Mouse (Mus musculus): ENCODE results near the gene Ctbp1.

DNA sequence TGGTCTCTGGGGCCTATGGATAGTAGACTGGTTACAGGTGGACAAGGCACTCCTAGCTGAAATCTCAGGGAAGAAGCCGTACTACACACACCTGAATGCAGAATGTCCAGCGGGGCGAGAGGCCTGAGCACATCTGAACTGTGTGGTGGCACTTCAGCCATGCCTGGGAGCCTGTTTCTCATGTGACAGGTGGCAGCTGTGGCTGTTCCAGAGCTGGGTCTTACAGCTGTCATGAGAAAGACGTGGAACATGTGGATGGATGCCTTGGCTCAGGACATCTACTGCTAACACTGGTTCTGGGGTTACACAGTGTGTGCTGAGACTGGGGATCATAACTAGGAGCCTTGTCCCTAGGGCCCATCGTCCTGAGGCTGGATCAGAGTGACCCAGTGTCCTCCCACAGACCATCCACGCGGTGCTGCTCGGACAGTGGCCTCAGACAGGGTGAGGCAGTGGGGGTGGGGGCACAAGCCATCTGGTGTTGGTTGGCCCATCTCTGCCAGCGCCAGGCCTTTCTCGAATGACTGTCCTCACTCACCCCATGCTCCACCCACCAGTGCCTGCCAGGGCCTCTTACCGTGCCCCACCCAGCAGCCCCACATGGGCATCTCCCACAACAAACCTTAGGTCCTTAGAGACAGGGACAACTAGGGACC is 37.1 kb downstream of the Ctbp1 start:
- TF ChIP-seq CTCF (IDR thresholded peaks at IDR 0.05; ENCODE audit: borderline replicate concordance, extremely low read depth, insufficient read depth, insufficient read length) (no peak), POLR2A (IDR thresholded peaks at IDR 0.05; ENCODE audit: borderline replicate concordance, extremely low read depth, insufficient read depth, insufficient read length, poor library complexity, severe bottlenecking) (no peak)
